ENCODE assay signal across 13 mouse cellular contexts in the genomic region with DNA sequence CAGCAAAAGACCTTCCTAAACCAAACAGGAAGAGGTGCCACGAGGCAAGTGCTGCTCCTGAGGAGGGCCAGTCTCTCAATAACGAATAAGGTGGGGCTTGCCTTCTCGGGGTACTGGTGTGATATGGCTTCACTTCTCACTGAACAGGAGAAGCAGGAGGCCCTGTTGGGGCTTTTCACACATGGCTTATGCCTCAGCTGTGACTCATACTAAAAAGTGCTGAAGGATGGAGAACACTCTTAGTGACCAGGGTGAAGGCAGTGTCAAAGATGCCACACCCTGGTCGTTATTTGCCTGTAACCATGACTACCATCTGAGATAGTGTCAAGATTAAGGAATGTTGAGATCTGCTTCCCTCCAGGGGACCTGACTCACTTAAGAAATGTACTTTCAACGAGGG.
DNase-seq lines count a peak whose midpoint lies in the region; ATAC-seq and TF ChIP-seq lines count a peak whose summit lies in the region.
"Had no signal": no experiment of that assay in that cellular context is flagged by ENCODE, and none has a peak within 500 bp of the region (broad histone marks: within the 10 kb centered on the region; RNA-seq: fewer than 3 reads in every experiment).

No protein-coding gene starts in this region.

- TF ChIP-seq EP300 in stomach, postnatal 0 days (optimal IDR thresholded peaks at IDR 0.05): no peak

- 22% methylated on average over 5 of the region's 5 CpGs for WGBS in stomach, postnatal 0 days

- H3K27ac ChIP-seq in stomach, postnatal 0 days (replicated peaks): peak overlapping the region; percentile 45; the same call in 1 of the 2 replicates
- H3K27ac ChIP-seq: hindbrain, embryonic 13.5 days; liver, embryonic 15.5 days; neural tube, embryonic 12.5 days had no signal

- no peaks in the 10 kb centered on the region for H3K36me3 ChIP-seq in stomach, postnatal 0 days (ENCODE audit: control insufficient read depth, insufficient read depth, low read length)
- H3K36me3 ChIP-seq: heart, embryonic 12.5 days; hindbrain, embryonic 13.5 days; liver, embryonic 15.5 days; neural tube, embryonic 12.5 days had no signal

- no peak for TF ChIP-seq CTCF in stomach, postnatal 0 days (IDR thresholded peaks at IDR 0.05; ENCODE audit: low read depth)

- no peak overlapping the region for H3K4me3 ChIP-seq in stomach, postnatal 0 days (ENCODE audit: low read depth, low read length)
- H3K4me3 ChIP-seq: heart, embryonic 12.5 days; hindbrain, embryonic 13.5 days; liver, embryonic 15.5 days; neural tube, embryonic 12.5 days had no signal

- no peaks in the 10 kb centered on the region for H3K27me3 ChIP-seq in stomach, postnatal 0 days (ENCODE audit: control insufficient read depth, insufficient read depth, low read length)
- H3K27me3 ChIP-seq: heart, embryonic 12.5 days; hindbrain, embryonic 13.5 days; liver, embryonic 15.5 days; neural tube, embryonic 12.5 days had no signal

- H3K4me2 ChIP-seq in stomach, postnatal 0 days (replicated peaks; ENCODE audit: low read depth): no peak overlapping the region
- H3K4me2 ChIP-seq: heart, embryonic 12.5 days; hindbrain, embryonic 13.5 days; liver, embryonic 15.5 days; neural tube, embryonic 12.5 days had no signal

- peak; percentile 26 for DNase-seq in lung, postnatal 36 days
- no peak for DNase-seq in lung, postnatal 25 days (ENCODE audit: low spot score)
- DNase-seq in stomach, postnatal 0 days (ENCODE audit: low spot score): no peak
- no peak for DNase-seq in layer of hippocampus, adult 9-10 months (ENCODE audit: low spot score)
- DNase-seq in thymus, postnatal 36 days: no peak
- DNase-seq: cerebellum, adult 8-10 months; right cerebral cortex, adult 18-20 months had no signal

- no peaks in the 10 kb centered on the region for H3K9me3 ChIP-seq in stomach, postnatal 0 days (ENCODE audit: control insufficient read depth, low read length)
- H3K9me3 ChIP-seq: heart, embryonic 12.5 days; hindbrain, embryonic 13.5 days; liver, embryonic 15.5 days; neural tube, embryonic 12.5 days had no signal

- ATAC-seq in activated CD4-positive, CD25-positive, alpha-beta regulatory T cell, adult 4 months: peak; percentile 53
- ATAC-seq in megakaryocyte progenitor cell, adult 5-6 weeks (replicated peaks; ENCODE audit: poor library complexity): 0 out of 2 replicates have a peak, but pooled peaks have one; percentile 3
- peak; percentile 78 for ATAC-seq in stomach, postnatal 0 days (ENCODE audit: low FRiP score, low TSS enrichment)

- H3K4me1 ChIP-seq in stomach, postnatal 0 days (replicated peaks; ENCODE audit: control insufficient read depth, insufficient read depth): peaks cover 2% of the 10 kb centered on the region
- H3K4me1 ChIP-seq: neural tube, embryonic 12.5 days had no signal

- no peak overlapping the region for H3K9ac ChIP-seq in stomach, postnatal 0 days (ENCODE audit: low read length)
- H3K9ac ChIP-seq: heart, embryonic 12.5 days; hindbrain, embryonic 13.5 days; liver, embryonic 15.5 days; neural tube, embryonic 12.5 days had no signal

Comparison
In these comparisons a context has a peak if more than half of its experiments do, and no peak if none do; other contexts are left out.
1. ATAC-seq: peak in every context shown above with its lines; median percentile 78 in stomach, postnatal 0 days; 53 in activated CD4-positive, CD25-positive, alpha-beta regulatory T cell, adult 4 months; 3 in megakaryocyte progenitor cell, adult 5-6 weeks.